Mouse (Mus musculus) stomach, postnatal 0 days (tissue): ENCODE data around the gene Rftn1.

ENCODE experiments used
- CTCF ChIP-seq: IDR thresholded peaks from 2 replicates; pipeline ENCODE4 v1.5.1; 2016; ENCODE audit warnings: antibody characterized with exemption, low read depth, mild to moderate bottlenecking, moderate library complexity
- EP300 ChIP-seq: optimal IDR thresholded peaks from 2 replicates; pipeline ENCODE3; 2016; ENCODE audit warnings: antibody characterized with exemption

- TF ChIP-seq CTCF, result no peak
- TF ChIP-seq EP300, result no peak
Observed at GRCm38 (mm10) chr17:50237818-50238610, 47.5 kb upstream of the Rftn1 start.
